ENCODE assay signal across 16 mouse cellular contexts in genomic region chr9:74996349-74996748, GRCm38 (mm10).
"Had no signal": no experiment of that assay in that cellular context is flagged by ENCODE, and none has a peak within 500 bp of the region (broad histone marks: within the 10 kb centered on the region; RNA-seq: fewer than 3 reads in every experiment).

No protein-coding gene starts in this region.

- H3K9me3 ChIP-seq: liver, embryonic 15.5 days; lung, embryonic 15.5 days; midbrain, embryonic 10.5 days; midbrain, embryonic 15.5 days; neural tube, embryonic 13.5 days had no signal

- H3K36me3 ChIP-seq: liver, embryonic 15.5 days; lung, embryonic 15.5 days; midbrain, embryonic 10.5 days; midbrain, embryonic 15.5 days had no signal

- H3K9ac ChIP-seq: liver, embryonic 15.5 days; lung, embryonic 15.5 days; midbrain, embryonic 15.5 days; neural tube, embryonic 13.5 days had no signal

- ATAC-seq: midbrain, embryonic 15.5 days had no signal

- H3K4me1 ChIP-seq: liver, embryonic 15.5 days; midbrain, embryonic 10.5 days; midbrain, embryonic 15.5 days had no signal

- H3K27me3 ChIP-seq: liver, embryonic 15.5 days; lung, embryonic 15.5 days; midbrain, embryonic 15.5 days; neural tube, embryonic 13.5 days had no signal

- DNase-seq: kidney, adult 11 months; kidney, postnatal 10 days; kidney, postnatal 4 days; left cerebral cortex, postnatal 4 days; lung, postnatal 14 days; retina, postnatal 1 day; right cerebral cortex, postnatal 4 days; spleen, adult 18-20 months; thymus, postnatal 4 days had no signal

- H3K4me3 ChIP-seq: layer of hippocampus, adult 2 months; liver, embryonic 15.5 days; lung, embryonic 15.5 days; midbrain, embryonic 10.5 days; midbrain, embryonic 15.5 days; neural tube, embryonic 13.5 days had no signal

- H3K27ac ChIP-seq: layer of hippocampus, adult 2 months; liver, embryonic 15.5 days; lung, embryonic 15.5 days; macrophage; midbrain, embryonic 10.5 days; midbrain, embryonic 15.5 days; neural tube, embryonic 13.5 days had no signal
